Mouse (Mus musculus) left cerebral cortex, postnatal 25 days (tissue): Measurements from ENCODE around the gene Usp48. TPM values are rescaled to one million over a fixed set of nuclear protein-coding genes. Genes with fewer than 3 reads are reported as not detected.
A peak's percentile ranks its signal among the peaks of the same experiment; 100 is the strongest.
"Not testable (repeated sequence)": the region's sequence is repeated elsewhere in the genome, so short reads cannot be mapped to it uniquely, and the experiment has no call there.

Source experiments
- DNase-seq, 2 experiments: peaks; one replicate each; pipeline ENCODE4 v3.0.0; 2022; ENCODE audit warnings: low spot score in 2 of 2, mixed read lengths in 1 of 2
- intact Hi-C: fragments of 180-260 bp; cut with DNase I; formaldehyde crosslinking; loops from one replicate; pipeline ENCODE4 v1.15.1; 2025
- total RNA-seq, 2 experiments: library from RNA; stranded (reverse); gene quantifications; 2 replicates each; pipeline ENCODE4 v1.2.3; 2021

Gene Usp48
- total RNA-seq: 100 to 1,000 TPM; 108 to 121 TPM

DNA sequence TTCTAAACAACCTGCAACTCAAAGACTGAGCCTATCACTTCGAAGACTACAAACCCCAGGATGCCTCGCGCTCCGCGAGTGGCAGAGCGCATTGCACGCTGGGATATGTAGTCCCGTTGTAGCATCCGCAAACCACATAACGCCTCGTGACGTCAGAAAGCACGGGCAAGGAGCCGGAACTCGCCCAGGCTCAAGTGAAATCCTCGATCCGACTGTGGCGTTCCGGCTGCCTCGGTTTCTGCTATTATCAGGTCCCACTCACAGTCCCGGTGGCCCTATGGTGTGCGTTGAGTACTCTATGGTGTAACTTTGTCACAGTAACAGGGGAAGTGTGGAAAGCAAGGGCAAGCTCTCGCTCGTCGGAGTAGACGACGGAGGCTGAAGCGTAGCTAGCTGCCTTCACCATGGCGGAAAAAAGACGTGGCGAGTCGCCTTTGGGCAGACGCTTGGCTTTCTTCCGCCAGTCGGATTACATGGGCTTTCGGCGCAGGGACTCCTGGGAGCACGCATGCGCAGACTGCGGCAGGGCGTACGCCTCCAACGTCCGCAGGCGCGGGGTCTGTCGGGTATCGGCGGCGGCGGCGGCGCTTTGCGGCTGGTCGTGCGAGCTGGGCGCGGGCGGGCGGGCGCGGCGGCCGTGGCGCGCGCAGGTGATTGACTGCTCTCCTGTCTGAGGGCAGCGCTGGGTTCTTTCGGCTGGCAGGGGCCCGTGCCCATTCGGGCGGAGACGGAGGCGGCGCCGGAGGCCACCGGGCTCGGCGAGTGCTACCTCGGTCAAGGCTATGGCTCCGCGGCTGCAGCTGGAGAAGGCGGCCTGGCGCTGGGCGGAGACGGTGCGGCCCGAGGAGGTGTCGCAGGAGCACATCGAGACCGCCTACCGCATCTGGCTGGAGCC lies at the start of gene Usp48:
Usp48 (plus strand) TSS at position 155 of the 895 bp plus-strand sequence.
- intact Hi-C loops: loop anchor here (5.0 kb wide), 2 partner anchors 152 to 237 kb away; partner anchors contain the start of gene Cdc42
- peak; percentile 99 to 100 for DNase-seq

DNA sequence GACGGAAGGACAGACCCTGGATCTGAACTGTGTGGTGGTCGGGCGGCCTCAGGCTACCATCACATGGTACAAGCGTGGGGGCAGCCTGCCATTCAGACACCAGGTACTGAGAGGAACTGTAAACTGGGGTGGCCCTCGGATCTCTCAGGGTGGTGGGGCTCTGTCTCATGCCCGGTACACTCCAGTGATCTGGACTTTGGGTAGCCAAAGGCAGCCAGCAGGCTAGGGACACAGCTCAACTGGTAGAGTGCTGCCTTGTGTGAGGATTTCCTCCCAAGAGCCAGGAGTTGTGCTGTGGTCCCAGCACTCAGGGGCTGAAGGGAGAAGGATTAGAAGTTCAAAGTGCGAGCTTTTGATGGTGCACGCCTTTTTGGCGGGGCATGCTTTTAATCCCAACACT lies 48.0 kb upstream of the Usp48 start:
- no peak for DNase-seq
- intact Hi-C loops: no loop called here

DNA sequence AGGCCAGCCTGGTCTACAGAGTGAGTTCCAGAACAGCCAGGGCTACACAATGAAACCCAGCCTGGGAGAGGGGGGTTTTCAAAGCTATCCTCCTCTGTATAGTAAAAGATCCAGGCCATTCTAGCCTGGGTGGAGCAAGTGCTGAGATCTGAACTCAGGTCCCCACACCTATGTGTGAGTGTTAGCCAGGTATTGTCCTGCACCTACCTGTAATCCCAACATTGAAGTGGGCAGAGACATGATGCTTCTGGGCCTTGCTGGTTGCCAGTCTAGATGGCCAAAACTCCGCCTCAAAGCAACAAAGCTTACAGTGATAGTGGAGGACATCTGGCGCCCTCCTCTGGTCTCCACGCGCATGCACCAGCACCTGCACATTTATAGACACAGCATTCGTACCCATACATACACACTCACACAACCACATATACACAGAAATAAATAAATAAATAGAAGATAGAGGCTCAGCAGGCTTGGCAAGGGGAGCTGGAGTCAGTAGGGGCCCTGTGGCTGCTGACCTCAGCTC lies 47.5 kb upstream of the Usp48 start:
- intact Hi-C loops: loop anchor here (1.0 kb wide), 1 partner anchor 103 kb away; no protein-coding TSS in a partner anchor

DNA sequence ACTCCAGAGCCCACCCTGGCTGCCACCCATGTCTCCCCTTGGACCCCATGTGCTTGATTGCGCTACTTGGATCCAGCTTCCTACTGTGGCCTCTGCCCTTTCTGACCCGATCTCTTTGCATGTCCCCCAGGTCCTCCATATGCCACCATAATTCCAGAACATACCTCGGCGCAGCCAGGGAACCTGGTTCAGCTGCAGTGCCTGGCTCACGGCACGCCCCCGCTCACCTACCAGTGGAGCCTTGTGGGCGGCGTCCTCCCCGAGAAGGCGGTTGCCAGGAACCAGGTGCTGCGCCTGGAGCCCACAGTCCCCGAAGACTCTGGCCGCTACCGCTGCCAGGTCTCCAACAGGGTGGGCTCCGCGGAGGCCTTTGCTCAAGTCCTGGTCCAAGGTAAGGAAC lies 40.1 kb upstream of the Usp48 start:
- intact Hi-C loops: no loop called here
- DNase-seq: no peak

More for the DNA sequence above, 47.5 kb upstream of the Usp48 start:
- peak; percentile 7 to 45 for DNase-seq

DNA sequence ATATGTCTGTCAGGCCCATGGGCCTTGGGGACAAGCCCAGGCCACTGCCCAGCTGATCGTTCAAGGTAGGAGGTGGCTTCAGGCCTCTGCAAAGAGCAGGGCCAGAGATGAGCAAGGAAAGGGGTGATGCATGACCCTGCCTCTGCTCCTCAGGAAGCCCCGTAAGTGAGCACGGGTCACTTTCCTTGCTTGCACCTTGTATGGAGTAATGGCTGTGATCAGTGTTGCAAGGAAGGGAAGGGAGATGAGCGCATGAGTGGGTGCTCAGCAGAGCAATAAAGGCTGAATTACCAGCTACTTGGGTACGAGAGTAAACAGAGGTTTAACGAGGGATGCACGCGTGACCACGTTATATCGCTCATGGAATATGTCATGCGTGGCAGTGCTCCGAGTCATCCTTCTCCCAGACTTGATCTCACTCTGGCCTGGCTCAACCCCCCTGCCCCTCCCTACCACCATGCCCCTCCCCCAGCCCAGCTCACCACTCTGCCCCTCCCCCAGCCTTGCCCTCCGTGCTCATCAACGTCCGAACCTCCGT lies 36.8 kb upstream of the Usp48 start:
- no peak for DNase-seq
- intact Hi-C loops: no loop called here

DNA sequence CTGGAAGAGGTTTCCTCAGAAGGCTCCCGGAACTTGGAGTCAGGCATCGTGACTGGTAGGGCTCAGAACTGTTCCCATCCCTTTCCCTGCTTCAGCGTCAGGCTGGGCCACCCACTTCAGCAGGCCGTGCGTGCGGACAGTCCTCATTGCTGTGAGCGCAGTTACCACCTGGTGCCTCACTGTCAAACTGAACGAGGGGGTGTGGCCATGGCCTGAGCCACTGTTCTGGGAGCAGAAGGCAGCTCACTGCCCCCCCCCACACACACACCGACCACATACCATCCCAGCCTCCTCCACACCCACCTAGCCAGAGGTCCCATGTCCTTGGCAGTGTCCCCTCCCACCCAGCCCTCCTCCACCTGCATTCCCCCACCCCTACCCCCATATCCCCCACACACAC lies 23.7 kb upstream of the Usp48 start:
- intact Hi-C loops: loop anchor here (10.0 kb wide), 1 partner anchor 675 kb away; the partner anchor contains the start of genes C1qa and C1qc
- no peak for DNase-seq

DNA sequence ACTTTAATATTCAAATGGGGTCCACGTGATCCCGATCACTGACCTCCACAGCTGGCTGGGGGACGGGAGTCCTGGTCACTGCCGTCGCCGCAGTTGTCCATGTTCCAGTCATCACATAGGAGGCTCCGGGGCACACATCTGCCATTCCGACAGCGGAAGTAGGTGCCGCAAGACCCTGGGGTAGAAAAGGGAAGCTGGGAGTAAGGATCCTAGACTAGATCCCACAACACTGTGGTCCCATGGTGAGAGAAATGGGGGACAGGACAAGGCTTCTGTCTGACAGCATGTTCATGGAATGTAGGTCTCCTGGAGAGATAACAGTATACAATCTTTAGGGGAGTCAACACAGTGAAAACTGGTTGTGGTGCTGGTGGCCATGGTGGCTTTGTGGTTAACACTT lies 19.1 kb upstream of the Usp48 start, which contains the start of gene Ldlrad2:
Ldlrad2 (minus strand) TSS at position 101 of the 400 bp plus-strand sequence.
- no peak for DNase-seq
- intact Hi-C loops: loop anchor here (10.0 kb wide), 1 partner anchor 680 kb away; the partner anchor contains the start of genes C1qa and C1qc

DNA sequence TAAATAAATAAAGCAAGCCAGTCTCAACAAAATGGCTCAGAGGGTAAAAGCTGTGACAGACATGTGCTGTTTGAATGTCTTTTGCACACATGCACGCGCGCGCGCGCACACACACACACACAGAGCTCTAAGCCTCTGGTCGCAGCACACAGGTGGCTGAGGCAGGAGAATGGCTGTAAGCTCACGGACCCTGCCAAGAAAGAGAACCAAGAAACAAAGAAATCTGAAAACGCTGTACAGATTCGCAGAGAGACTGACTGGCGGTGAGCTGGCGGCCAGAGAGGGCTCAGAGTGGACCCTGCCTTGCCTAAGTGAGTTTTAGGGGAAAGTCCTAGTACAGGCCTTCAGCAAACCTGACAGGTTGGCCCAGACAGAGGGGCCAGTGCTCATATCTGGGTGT lies 16.1 kb upstream of the Usp48 start:
- DNase-seq: no peak
- intact Hi-C loops: loop anchor here (5.0 to 10.0 kb wide), 2 partner anchors 135 to 683 kb away; partner anchors contain the start of genes C1qa and C1qc

DNA sequence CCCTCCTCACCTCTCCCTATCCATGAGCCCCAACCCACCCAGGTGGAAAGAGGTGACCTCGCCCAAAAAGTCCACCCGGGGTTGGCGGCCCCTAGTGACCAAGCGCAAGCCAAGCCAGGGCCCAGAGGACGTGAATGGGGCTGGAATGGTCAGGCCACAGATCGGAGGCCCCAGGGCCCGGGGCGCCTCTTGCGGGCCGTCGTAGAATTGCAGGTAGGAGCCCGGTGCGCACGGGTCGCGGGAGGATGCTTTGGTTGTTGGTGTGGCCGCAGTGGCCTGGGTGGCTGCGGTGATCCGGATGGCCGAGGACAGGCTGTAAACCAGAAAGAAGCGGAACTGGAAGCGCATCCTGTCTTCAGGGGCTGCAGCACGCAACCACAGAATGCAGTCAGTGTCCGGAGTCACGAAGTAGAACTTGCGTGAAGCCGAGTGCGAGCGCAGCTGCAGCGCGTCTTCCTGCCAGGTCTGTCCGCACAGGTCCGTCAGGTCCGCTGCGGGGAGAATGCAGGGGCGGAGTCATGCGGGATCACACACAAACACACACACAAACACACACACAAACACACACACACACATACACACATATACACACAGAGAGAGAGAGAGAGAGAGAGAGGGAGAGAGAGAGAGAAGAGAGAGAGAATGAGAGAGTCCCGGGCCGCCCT lies 15.2 kb upstream of the Usp48 start:
- intact Hi-C loops: loop anchor here (5.0 to 10.0 kb wide), 2 partner anchors 136 to 684 kb away; partner anchors contain the start of genes C1qa and C1qc

DNA sequence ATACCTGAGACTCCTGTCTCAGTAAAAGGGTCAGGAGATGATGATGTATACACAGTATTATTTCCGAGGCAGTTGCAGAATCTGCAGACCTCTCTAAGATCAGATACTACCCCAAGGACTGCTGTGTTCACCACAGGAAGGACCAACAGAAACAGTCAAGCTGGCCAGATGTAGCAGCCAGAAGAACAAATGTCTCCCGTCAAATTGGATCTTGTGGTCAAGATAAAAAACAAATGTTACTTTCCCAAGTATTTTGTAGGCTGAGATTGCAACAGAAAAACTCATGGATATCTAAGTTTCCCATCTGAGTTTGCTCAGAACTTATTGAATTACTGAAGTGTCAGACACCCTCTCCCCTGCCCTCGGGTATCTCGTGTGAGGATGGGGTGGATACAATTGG lies 13.8 kb upstream of the Usp48 start:
- intact Hi-C loops: loop anchor here (5.0 to 10.0 kb wide), 2 partner anchors 137 to 685 kb away; partner anchors contain the start of genes C1qa and C1qc

More for the DNA sequence above, 15.2 kb upstream of the Usp48 start:
- peak; percentile 24 to 30 for DNase-seq

DNA sequence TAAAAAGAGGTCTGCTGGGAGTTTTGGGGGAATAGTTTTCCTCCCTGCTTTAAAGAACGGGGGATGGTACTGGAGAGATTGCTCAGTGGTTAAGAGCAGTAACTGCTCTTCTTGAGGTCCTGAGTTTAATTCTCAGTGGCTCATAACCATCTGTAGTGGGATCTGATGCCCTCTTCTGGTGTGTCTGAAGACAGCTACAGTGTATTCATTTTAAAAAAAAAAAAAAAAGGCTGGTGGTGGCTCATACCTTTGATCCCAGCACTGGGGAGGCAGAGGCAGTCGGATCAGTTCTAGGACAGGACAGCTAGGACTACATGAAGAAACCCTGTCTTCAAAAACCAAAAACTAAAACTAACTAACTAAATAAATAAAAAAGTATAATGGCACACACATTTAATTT lies 13.3 kb upstream of the Usp48 start:
- intact Hi-C loops: no loop called here
- DNase-seq: no peak

More for the DNA sequence above, 13.8 kb upstream of the Usp48 start:
- DNase-seq: no peak

DNA sequence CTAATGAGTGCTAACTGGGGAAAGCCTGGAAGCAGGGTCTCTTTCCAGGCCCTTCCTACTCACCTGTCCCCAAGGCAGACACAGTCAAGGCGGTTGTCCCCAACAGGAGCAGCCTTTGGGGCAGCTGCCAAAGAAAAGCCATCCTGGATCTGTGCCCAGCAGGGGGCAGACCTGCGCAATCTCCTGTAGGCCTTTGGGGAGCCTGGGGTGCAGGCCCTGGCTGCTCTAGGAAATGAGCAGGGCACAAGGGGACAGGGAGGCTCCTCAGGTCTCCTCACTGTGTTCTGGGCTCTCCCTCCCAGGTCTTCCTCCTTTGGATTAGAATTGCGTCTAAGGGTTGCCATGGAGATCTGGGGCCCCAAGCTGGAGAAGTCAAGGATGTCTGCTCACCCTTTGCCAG lies 11.7 kb upstream of the Usp48 start:
- no peak for DNase-seq
- intact Hi-C loops: no loop called here

DNA sequence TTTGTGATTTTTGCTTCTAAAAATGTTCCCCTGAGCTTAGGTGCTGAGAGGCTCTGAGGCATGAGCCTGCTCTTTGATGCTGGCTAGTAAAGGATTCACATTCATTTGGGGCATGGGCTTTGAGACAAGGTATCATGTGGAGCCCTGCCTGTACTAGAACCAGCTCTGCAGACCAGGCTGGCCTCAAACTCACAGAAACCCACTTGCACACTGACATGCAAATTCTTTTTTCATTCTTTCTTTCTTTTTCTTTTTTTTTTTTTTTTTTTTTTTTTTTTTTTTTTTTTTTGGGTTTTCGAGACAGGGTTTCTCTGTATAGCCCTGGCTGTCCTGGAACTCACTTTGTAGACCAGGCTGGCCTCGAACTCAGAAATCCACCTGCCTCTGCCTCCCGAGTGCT lies 4.5 kb upstream of the Usp48 start:
- DNase-seq, intact Hi-C loops: not testable (repeated sequence)

DNA sequence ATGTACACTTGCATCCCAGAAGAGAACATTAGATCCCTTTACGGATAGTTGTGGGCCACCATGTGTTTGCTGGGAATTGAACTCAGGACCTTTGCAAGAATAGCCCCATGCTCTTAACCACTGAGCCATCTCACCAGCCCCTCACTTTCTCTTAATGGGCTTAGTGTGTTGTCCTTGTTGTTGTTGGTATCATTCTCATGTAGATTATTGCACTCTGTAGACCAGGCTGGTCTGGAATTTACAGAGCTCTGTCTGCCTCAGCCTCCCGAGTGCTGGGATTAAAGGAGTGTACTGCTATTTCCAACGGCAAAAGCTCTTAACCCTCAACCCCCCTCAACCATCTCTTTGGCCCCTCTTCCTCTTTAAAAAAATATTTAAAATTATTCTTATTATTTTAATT lies 4.0 kb upstream of the Usp48 start:
- DNase-seq: no peak
- intact Hi-C loops: no loop called here

DNA sequence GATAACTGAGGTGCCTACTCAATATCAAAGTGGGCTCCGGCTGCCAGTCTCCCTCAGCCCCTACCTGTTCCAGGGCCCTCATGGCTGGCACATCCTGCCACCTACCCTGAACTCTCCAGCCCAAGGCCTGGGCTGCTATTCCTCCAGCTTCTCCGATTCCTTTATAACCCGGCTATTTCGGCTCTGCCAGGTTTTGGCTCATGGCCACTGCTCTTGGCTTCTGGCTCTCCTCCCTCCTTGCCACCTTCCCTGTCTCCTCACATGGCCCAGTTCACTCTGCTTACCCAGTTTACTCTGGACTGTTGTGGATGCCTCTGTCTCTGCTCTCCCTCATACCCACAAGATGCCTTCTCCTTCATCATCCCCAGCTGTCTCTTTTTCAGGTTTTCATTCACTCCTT lies 2.6 kb upstream of the Usp48 start:
- intact Hi-C loops: loop anchor here (5.0 kb wide), 2 partner anchors 149 to 234 kb away; partner anchors contain the start of gene Cdc42
- DNase-seq: no peak

DNA sequence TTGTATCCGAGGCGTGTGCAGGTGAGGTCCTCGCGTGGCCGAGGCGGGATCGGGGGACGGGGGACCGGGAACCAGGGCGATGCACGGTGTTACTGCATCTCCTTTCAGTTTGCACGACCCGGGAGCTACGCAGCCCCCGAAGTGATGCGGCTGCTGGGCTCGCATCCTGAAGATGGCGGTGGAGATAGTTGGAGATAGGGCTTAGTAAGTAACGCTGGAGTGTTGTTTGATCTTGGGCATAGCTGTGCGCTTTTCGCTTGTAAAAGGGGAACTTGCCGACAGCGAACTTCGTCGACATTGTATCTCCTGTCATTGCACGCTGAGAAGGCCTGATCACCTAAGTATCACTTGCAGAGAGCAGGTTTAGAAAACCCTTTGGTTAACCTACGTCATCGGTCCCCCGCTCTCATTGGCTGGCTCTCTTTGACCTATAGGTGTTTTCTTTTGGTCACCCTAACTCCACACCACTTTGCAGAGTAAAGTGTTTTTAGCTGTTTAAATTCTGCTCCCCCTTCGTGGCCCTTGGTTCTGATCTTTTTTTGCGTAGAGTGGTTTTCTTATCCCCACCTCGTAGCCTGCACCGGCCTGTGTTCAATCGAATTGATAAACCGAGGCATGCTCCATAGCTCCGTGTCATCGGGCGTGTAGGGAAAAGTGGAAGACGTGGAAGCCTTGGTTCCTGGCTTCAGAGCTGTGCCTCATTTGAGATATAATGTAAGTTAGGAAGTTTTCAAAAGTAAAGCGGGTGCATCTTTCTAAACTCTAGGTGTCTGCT lies 1.1 kb downstream of the Usp48 start:
- no peak for DNase-seq

DNA sequence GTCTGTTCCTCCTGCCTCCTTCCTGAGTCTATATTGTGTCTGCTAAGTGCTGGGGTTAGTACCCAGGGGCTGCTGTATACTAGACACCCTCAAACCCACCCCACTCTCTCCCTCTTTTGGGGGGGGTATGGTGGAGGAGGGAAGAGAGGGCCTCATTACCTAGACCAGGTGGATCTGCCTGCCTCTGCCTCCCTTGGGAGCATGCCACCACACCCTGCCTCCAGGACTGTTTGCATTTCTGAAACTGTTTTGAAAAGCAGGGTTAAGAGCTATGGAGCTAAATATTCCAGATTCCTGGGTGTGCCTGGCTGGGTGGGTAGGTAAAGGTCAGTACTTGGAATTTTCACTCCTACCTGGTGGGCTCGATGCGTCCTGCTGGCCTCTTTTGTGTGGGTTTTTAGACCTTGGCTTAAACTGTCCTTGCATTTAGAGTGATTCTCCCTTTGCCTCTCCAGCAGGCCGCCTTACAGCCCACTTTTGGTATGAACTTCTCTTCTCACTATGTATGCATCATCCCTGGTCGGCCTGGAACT lies 3.6 kb downstream of the Usp48 start:
- intact Hi-C loops: no loop called here
- DNase-seq: no peak

More for the DNA sequence above, 1.1 kb downstream of the Usp48 start:
- intact Hi-C loops: loop anchor here (5.0 kb wide), 2 partner anchors 152 to 237 kb away; partner anchors contain the start of gene Cdc42

DNA sequence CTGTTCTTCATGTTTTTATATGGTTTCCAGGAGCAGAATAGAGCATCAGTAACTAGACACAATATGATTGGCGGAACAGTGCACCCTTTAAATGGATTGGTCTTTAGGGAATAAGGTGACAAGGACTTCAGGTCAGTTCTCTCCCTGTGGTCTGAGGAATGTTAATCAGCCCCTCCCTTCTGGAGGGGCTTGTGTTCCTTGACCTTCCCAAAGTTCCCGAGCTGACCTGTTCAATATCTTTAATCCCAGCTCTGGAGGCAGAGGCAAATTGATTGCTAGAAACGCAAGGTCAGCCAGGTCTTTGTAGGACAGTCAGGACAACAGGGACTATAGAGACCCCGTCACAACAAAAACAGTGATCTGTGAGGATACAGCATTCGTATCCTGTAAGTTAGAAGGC lies 5.0 kb downstream of the Usp48 start:
- intact Hi-C loops: no loop called here
- no peak for DNase-seq
